ENCODE assay signal across 9 mouse cellular contexts in the genomic region with DNA sequence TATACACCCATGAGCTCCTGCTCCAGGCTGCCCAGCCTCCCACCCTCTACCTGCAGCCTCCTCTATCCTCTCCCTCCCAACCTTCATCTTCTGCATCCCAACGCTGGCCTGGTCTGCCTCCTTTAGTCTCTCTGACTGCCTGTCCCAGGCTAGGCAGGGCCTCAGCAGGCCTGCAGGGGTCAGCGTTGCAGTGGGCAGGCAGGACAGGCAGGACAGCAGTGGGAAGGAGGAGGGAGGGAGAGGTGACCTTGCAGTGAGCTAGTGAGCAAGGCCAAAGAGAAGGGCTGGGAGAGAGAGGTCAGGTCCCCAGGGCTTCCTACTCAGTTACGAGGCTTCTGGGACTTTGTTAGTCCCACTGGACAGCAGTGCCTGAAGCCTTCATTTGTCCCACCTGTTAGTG. TPM values are rescaled to one million over a fixed set of nuclear protein-coding genes. Genes with fewer than 3 reads are reported as not detected.
DNase-seq lines count a peak whose midpoint lies in the region; ATAC-seq and TF ChIP-seq lines count a peak whose summit lies in the region.
"Had no signal": no experiment of that assay in that cellular context is flagged by ENCODE, and none has a peak within 500 bp of the region (broad histone marks: within the 10 kb centered on the region; RNA-seq: fewer than 3 reads in every experiment).

No protein-coding gene starts in this region.

- peaks cover 12% of the 10 kb centered on the region for H3K27me3 ChIP-seq in hindbrain, embryonic 11.5 days (ENCODE audit: control insufficient read depth, insufficient read depth, low read length)
- H3K27me3 ChIP-seq in hindbrain, embryonic 13.5 days, result peaks cover 20% of the 10 kb centered on the region
- peaks cover 43% of the 10 kb centered on the region for H3K27me3 ChIP-seq in liver, embryonic 14.5 days (ENCODE audit: control insufficient read depth, insufficient read depth, low read length)
- H3K27me3 ChIP-seq in neural tube, embryonic 15.5 days (replicated peaks), result no peaks in the 10 kb centered on the region; the same call in 1 of the 2 replicates

- no peaks in the 10 kb centered on the region for H3K36me3 ChIP-seq in hindbrain, embryonic 11.5 days (ENCODE audit: control insufficient read depth, insufficient read depth, low read length)
- no peaks in the 10 kb centered on the region for H3K36me3 ChIP-seq in hindbrain, embryonic 13.5 days
- no peaks in the 10 kb centered on the region for H3K36me3 ChIP-seq in liver, embryonic 14.5 days (replicated peaks; ENCODE audit: control insufficient read depth, insufficient read depth, low read depth)
- H3K36me3 ChIP-seq in neural tube, embryonic 15.5 days, result no peaks in the 10 kb centered on the region
- H3K36me3 ChIP-seq: lung, embryonic 15.5 days had no signal

- 0 out of 2 replicates have a peak, but pooled peaks cover 6% of the 10 kb centered on the region for H3K4me1 ChIP-seq in hindbrain, embryonic 11.5 days (replicated peaks; ENCODE audit: control insufficient read depth, insufficient read depth, low read length)
- peaks cover 57% of the 10 kb centered on the region for H3K4me1 ChIP-seq in hindbrain, embryonic 13.5 days (replicated peaks)
- H3K4me1 ChIP-seq in liver, embryonic 14.5 days (replicated peaks; ENCODE audit: control insufficient read depth in 2 of 2, insufficient read depth in 2 of 2, low read length in 1 of 2), result no peaks in the 10 kb centered on the region
- H3K4me1 ChIP-seq in neural tube, embryonic 15.5 days, result peaks cover 69% of the 10 kb centered on the region

- no peak overlapping the region for H3K4me2 ChIP-seq in hindbrain, embryonic 11.5 days (replicated peaks; ENCODE audit: low read depth, low read length)
- H3K4me2 ChIP-seq in hindbrain, embryonic 13.5 days, result no peak overlapping the region
- H3K4me2 ChIP-seq in liver, embryonic 14.5 days (ENCODE audit: low read depth), result no peak overlapping the region
- H3K4me2 ChIP-seq in neural tube, embryonic 15.5 days, result no peak overlapping the region
- H3K4me2 ChIP-seq: lung, embryonic 15.5 days had no signal

- no peak overlapping the region for H3K27ac ChIP-seq in hindbrain, embryonic 11.5 days (ENCODE audit: low read depth, low read length)
- no peak overlapping the region for H3K27ac ChIP-seq in hindbrain, embryonic 13.5 days
- H3K27ac ChIP-seq in liver, embryonic 14.5 days, result no peak overlapping the region
- H3K27ac ChIP-seq in neural tube, embryonic 15.5 days (replicated peaks), result no peak overlapping the region
- H3K27ac ChIP-seq: lung, embryonic 15.5 days had no signal

- 22% methylated on average over 3 of the region's 3 CpGs for WGBS in hindbrain, embryonic 11.5 days
- 24% methylated on average over 3 of the region's 3 CpGs for WGBS in hindbrain, embryonic 13.5 days
- 20% methylated on average over 3 of the region's 3 CpGs for WGBS in liver, embryonic 14.5 days (ENCODE audit: insufficient replicate concordance)
- 23% methylated on average over 3 of the region's 3 CpGs for WGBS in neural tube, embryonic 15.5 days

- peak; percentile 28 for DNase-seq in hindbrain, embryonic 11.5 days (ENCODE audit: low spot score)
- DNase-seq in adrenal gland, adult (ENCODE audit: inconsistent age in 2 of 2, low spot score in 1 of 2), result peak; percentile 82 to 89
- DNase-seq in embryo, embryonic 10 days (ENCODE audit: low spot score), result peak; percentile 68
- no peak for DNase-seq in liver, embryonic 14.5 days (ENCODE audit: low read depth in 3 of 3, low spot score in 3 of 3)
- DNase-seq in urinary bladder, adult 2 months (ENCODE audit: low spot score), result no peak
- DNase-seq in frontal cortex, postnatal 14 days (ENCODE audit: low spot score in 2 of 2), result no peak

- peak; percentile 70 for TF ChIP-seq CTCF in liver, embryonic 14.5 days (IDR thresholded peaks at IDR 0.05; ENCODE audit: low read depth)

- H3K4me3 ChIP-seq in hindbrain, embryonic 11.5 days (ENCODE audit: low read depth, low read length), result no peak overlapping the region
- H3K4me3 ChIP-seq in hindbrain, embryonic 13.5 days, result no peak overlapping the region
- H3K4me3 ChIP-seq in liver, embryonic 14.5 days (ENCODE audit: insufficient read depth in 1 of 2, low read depth in 2 of 2, low read length in 2 of 2), result no peak overlapping the region
- H3K4me3 ChIP-seq in neural tube, embryonic 15.5 days (replicated peaks), result no peak overlapping the region
- H3K4me3 ChIP-seq: lung, embryonic 15.5 days had no signal

- ATAC-seq in hindbrain, embryonic 11.5 days (ENCODE audit: low FRiP score), result no peak
- ATAC-seq in hindbrain, embryonic 13.5 days (ENCODE audit: low FRiP score), result no peak
- ATAC-seq in liver, embryonic 14.5 days (ENCODE audit: insufficient read depth), result no peak
- ATAC-seq in neural tube, embryonic 15.5 days (ENCODE audit: low FRiP score), result no peak

- H3K9me3 ChIP-seq in hindbrain, embryonic 11.5 days (ENCODE audit: control insufficient read depth, low read length), result no peaks in the 10 kb centered on the region
- H3K9me3 ChIP-seq in hindbrain, embryonic 13.5 days, result no peaks in the 10 kb centered on the region
- no peaks in the 10 kb centered on the region for H3K9me3 ChIP-seq in liver, embryonic 14.5 days (ENCODE audit: control insufficient read depth, low read length)
- H3K9me3 ChIP-seq in neural tube, embryonic 15.5 days (replicated peaks), result no peaks in the 10 kb centered on the region
- H3K9me3 ChIP-seq: lung, embryonic 15.5 days had no signal

- H3K9ac ChIP-seq in hindbrain, embryonic 11.5 days (ENCODE audit: low read depth, low read length), result no peak overlapping the region
- H3K9ac ChIP-seq in hindbrain, embryonic 13.5 days, result no peak overlapping the region
- no peak overlapping the region for H3K9ac ChIP-seq in liver, embryonic 14.5 days (replicated peaks)
- H3K9ac ChIP-seq in neural tube, embryonic 15.5 days (replicated peaks), result no peak overlapping the region
- H3K9ac ChIP-seq: lung, embryonic 15.5 days had no signal

- TF ChIP-seq EP300 in liver, embryonic 14.5 days (IDR thresholded peaks at IDR 0.05; ENCODE audit: low read depth), result no peak

RNA-seq across cellular contexts. Expression of a gene that starts 3.1 kb away (rescaled TPM):
- polyA plus RNA-seq in hindbrain, embryonic 11.5 days (2014; fragmentation: Nextera tagmentation; extraction: Ambion mirVana), result 2.1 and 2.4 TPM in 2 replicates
- polyA plus RNA-seq in hindbrain, embryonic 13.5 days (2015; fragmentation: Nextera tagmentation; extraction: Ambion mirVana), result 7.9 and 8.4 TPM in 2 replicates
- polyA plus RNA-seq in liver, embryonic 14.5 days (2012; rRNA removed), result 0.28 and 0.37 TPM in 2 replicates
- 0.04 and 0.09 TPM in 2 replicates for polyA plus RNA-seq in liver, embryonic 14.5 days (2014; fragmentation: Nextera tagmentation; extraction: Ambion mirVana)
- polyA plus RNA-seq in urinary bladder, adult 2 months (2012; rRNA removed), result 1.2 TPM in 2 replicates
- polyA plus RNA-seq in neural tube, embryonic 15.5 days (2015; fragmentation: Nextera tagmentation; extraction: Ambion mirVana), result 10.4 and 17.3 TPM in 2 replicates

Comparison
In these comparisons a context has a peak if more than half of its experiments do, and no peak if none do; other contexts are left out.
1. DNase-seq: peak in hindbrain, embryonic 11.5 days (single experiment), adrenal gland, adult (2 of 2) and embryo, embryonic 10 days (single experiment); none in liver, embryonic 14.5 days (0 of 3), urinary bladder, adult 2 months (single experiment) and frontal cortex, postnatal 14 days (0 of 2).